Mouse (Mus musculus) bone marrow, adult 2 months (tissue): Measurements from ENCODE around the gene Mdh2.
A peak's percentile ranks its signal among the peaks of the same experiment; 100 is the strongest.

Source experiments
- CTCF ChIP-seq: fragments of 200-500 bp; IDR thresholded peaks from 2 replicates; pipeline ENCODE4 v1.5.1; 2011; ENCODE audit warnings: low read length, control low read depth; ENCODE audit not compliant: control insufficient read depth, insufficient read depth
- POLR2A ChIP-seq: fragments of 200-500 bp; IDR thresholded peaks from 2 replicates; pipeline ENCODE4 v1.6.1; 2011; ENCODE audit warnings: low read depth, mild to moderate bottlenecking, control low read depth, low read length, borderline replicate concordance; ENCODE audit not compliant: control insufficient read depth

GRCm38 (mm10) chr5:135803135-135803534 lies 24.9 kb downstream of the Mdh2 start:
- TF ChIP-seq POLR2A (no peak), CTCF (0 out of 2 replicates have a peak, but pooled peaks have one; percentile 28)
